Mouse (Mus musculus) megakaryocyte progenitor cell, adult 5-6 weeks (primary cell): ENCODE measurements at regions not wholly inside any gene's neighbourhood (a gene's known extent, or its start where the extent isn't known, plus 50 kb on each side); places are given as distances from the start of the nearest gene placed in this dataset.
"Not testable (repeated sequence)": the region's sequence is repeated elsewhere in the genome, so short reads cannot be mapped to it uniquely, and the experiment has no call there.

Experiments
- ATAC-seq: replicated peaks from 2 replicates; pipeline ENCODE4 v1.8.0; 2016; ENCODE audit warnings: mild to moderate bottlenecking, moderate TSS enrichment, inconsistent platforms; ENCODE audit not compliant: poor library complexity

DNA sequence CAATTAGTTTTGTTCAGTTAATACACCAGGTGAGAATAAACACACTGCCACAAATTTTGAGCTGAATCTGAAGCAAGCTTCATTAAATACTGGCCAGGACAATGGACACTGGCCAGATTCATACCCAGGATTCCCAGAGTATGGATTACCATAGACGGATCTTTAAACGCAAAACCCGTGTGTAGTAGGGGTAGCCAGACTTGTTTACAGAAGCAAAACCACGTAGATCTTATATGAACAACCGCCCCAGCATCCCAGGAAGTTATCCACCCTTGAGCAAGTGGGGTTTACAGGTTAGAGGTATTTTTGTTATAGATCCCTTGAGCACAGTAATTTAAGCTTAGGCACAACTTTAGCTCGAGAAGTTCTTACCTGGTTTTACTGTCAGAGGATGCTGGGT, 71.1 kb upstream of the Ezr start:
- no peak for ATAC-seq

DNA sequence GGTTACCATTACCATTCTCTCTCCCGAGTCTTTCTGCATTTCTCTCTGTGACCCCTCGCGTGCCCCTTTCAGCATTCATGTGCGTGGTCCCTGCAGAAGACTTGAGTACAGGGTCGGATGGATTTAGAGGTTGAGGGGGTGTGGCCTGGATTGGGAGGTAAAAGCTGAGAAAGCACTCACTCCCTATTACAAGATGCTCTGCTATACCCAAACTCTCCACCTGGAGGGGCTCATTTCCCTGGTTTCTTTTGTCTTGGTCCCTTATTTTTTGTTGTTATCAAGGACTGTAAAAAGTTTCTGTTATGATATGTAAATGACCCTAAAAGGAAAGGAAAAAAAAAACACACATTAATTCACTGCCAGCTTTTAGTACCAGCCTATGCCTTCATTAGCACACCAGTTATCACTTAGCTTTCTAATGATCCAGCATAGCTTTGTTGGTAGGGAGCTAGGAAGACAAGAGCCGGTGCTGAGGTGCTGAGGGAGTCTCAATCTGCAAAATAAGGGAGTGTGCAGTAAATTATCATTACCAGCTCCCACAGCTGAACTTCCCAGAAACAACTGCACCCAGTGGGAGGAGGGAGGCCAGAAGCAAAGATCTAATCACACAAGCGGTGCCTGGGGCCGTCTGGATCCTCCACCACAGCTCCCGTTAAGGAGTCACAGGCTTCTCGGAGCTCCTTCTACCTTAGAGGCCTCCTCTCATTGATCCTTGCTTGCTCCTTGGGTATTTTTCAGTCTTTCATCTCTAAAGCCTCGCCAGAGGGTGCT, 69.8 kb upstream of the Ezr start:
- peak; percentile 90 for ATAC-seq

DNA sequence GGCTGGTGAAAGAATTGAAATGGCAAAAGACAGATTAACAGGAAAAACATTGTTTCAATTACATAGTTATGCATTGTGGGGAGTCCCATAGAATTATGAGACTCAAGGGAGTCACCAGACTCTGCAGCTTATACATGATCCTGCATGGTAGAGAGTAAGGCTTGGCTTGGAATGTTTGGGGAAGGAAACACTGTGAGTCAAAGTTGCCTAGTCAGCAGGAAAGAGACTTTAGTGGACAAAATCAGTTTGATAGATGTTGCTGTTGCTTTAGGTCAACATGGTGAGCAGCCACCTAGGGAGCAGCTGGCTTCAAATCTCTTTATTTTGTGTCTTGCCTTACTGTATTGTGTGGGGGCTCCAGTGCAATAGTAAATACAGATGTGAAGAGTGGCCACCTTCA, 67.9 kb upstream of the Ezr start:
- no peak for ATAC-seq

DNA sequence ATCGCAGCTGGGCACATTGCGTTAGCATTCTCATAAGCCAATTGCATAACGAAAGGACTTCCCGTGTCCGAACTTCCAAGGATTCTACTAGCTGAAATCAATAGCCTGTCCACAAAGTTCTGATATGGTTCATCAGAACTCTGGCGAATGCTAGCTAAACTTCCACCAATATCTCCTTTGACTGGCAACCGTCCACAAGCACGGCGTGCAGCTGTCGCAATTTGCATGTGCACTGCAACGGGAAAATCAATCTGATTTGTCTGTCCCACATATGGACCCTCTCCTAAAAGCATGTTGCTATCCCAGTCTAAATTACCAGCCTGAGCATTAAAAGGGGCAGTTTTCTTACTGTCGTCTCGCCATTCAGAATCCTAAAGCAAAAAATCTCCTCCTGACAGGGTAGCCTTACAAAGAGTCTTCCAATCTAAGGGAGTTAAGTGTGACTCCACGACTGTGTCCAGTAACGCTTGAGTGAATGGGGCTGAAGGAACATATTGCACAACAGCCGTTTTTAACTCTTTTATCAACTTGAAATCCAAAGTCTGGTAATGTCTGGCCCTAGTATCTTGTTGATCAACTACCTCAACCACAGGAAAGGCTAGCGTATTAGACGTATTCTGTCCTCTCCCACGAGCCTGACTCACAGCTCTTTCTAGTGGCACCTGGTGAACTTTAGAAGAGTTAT, 59.3 kb upstream of the Ezr start:
- not testable (repeated sequence) for ATAC-seq

DNA sequence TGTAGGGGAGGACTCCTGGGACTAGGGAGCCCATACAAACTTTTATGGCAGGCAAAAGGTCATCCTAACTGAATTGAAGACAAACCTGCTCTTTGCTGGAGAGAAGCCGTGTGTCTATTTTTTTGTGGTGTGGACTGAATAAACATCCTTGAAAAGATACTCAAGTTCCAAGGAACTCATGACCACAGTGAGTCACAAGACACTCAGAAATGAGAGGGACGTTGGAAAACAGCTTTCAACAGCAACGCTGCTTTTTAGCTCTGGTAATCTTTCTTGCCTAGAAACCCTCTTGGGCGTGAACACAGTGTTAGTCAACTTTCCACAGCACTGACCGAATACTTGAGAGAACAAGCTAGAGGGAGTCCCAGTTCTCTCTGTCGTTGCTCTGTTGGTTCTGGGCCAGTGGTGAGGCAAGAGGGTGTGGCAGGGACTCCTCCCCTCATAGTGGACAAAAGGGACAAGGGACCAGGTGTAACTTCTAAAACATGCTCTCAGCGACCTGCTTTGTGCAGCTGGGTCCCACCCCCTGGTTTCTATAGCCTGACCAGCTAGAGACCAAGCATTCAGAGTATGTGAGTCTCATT, 52.8 kb upstream of the Ezr start:
- no peak for ATAC-seq
